Mouse (Mus musculus) megakaryocyte, adult 5-6 weeks (primary cell): ENCODE results near the gene Grin2b. TPM values are rescaled to one million over a fixed set of nuclear protein-coding genes. Genes with fewer than 3 reads are reported as not detected.
"Not testable (repeated sequence)": the region's sequence is repeated elsewhere in the genome, so short reads cannot be mapped to it uniquely, and the experiment has no call there.

ENCODE experiments used
- ATAC-seq: 2 replicates; pipeline ENCODE4 v1.8.0; 2016; ENCODE audit warnings: mild to moderate bottlenecking, inconsistent platforms; ENCODE audit not compliant: poor library complexity, severe bottlenecking
- total RNA-seq, 2 experiments: library from RNA; stranded (forward) in 1 of 2; stranded (reverse) in 1 of 2; fragments of 153-499, 151-499 nt in 1 of 2; fragments of 221-1000, 200-1000 nt in 1 of 2; gene quantifications; 2 replicates each; pipeline versions ENCODE4 v1.2.3 to v1.2.4; 2015 to 2017

Gene Grin2b
- total RNA-seq, 2 experiments from 2014 or later, result not detected

DNA sequence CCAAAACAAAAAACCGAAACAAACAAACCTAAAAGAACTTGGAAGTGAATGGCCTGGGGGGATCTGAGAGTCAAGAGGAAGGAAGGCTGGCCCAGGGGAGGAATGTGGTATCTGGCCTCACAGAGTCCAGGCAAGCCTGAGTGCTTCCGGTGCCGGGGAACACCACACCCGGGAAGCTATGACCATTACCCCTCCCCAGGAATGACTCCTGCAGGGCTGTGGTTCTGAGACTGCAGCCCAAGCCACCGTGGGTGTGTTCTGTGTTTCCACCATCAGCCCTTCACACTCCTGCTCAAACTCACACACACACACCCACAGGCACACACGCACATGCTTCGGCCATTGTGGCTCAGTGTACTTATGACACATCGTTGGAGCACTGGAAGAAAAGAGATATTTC is 459.6 kb downstream of the Grin2b start:
- ATAC-seq, result no peak

DNA sequence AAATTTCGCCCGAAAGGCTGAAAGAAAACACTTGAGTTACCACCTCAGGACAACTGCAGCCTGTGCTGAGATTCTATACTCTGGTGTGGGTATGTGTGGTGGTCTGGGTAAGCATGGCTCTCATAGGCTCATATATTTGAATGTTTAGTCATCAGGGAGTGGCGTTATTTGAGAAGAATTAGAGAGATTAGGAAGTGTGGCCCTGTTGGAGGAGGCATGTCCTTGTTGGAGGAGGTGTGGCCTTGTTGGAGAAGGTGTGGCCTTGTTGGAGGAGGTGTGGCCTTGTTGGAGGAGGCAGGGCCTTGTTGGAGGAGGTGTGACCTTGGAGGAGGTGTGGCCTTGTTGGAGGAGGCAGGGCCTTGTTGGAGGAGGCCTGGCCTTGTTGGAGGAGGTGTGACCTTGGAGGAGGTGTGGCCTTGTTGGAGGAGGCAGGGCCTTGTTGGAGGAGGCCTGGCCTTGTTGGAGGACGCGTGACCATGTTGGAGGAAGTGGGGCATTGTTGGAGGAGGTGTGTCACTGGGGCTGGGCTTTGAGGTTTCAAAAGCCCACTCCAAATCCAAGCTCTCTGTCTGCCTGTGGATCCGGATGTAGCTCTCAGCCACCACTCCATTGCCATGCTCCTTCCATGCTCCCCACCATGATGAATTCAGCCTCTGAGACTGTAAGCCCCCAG is 466.3 kb downstream of the Grin2b start:
- ATAC-seq, result not testable (repeated sequence)

DNA sequence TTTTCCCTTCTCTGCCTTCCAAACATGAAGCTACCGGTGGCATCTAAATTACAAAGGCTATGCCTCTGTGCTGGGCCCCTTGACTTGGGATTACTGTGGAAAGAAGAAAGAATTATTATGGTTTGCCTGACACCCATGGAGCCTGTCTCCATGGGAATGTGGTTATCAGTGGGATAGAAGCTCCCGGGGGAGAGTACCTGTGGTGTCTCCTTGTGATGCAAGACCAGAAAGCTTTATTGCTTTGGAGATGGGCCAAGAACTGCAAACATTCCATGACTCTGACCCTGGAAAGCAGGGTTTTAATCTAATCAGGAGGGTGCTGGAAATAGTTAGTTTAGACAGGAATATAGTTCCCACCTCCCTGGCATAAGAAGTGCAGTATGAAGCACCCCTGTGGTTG is 469.7 kb downstream of the Grin2b start:
- ATAC-seq, result no peak

DNA sequence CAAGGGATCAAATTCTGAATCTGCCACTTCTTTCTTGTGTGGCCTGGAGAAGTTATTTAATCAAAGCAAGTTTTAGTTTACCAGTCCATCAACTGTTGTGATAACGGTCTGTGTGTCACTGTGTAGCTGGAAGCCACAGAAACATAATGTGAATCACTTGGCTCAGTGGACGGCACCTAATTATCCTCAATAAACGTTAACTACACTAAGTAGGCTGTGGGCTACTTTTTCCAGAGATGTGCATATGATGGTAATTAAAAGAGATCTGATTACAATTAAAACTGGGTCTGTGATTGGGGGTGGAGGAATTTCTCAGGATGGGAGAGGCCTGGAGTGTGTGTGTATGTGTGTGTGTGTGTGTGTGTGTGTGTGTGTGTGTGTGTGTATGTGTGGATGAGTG is 471.9 kb downstream of the Grin2b start:
- ATAC-seq, result no peak

DNA sequence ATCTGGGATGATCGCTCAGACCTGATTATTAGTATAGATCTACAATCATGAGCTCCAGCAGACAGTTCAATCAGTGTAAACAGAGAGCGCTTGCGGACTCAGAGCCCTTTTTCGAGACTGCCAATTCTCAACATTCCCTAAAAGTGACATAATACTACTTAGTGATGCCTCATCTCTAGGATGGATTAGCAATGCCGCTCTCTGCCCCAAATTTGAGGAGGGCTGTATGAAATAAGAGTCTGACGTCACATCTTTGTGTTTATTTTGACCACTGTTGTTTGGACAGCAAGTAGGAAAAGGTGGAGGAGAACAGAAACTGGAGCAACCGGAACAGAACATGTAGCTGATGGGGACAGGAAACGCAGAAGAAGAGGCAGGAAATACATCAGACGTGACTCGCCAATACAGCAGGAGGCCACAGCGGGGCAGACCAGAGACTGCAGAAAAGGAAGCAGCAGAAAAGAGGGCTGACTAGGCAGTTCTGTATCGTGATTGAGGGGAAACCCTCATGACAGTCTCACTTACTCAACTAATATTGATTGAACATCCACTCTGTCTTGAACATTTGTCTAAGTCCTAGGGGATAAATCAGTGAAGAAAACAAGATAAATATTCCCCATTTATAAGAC is 472.5 kb downstream of the Grin2b start:
- no peak for ATAC-seq

DNA sequence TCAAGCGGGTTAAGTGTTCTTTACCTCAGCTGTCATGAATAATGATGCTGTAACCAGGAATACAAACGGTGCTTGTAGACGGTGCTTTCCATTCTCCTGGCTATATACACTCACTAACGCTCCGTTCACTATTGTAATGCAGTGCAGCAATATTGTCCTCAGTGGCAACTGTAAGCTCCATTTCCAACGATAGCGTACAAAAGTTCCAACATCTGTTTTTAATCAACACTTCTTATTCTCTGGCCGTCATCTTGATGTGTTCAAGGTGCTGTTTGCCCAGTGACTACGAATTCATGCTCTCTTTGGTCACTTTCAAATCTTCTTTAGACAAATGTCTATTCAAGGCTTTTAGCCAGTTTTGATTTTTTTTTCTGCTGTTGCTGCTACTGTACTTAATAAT is 480.8 kb downstream of the Grin2b start:
- no peak for ATAC-seq

DNA sequence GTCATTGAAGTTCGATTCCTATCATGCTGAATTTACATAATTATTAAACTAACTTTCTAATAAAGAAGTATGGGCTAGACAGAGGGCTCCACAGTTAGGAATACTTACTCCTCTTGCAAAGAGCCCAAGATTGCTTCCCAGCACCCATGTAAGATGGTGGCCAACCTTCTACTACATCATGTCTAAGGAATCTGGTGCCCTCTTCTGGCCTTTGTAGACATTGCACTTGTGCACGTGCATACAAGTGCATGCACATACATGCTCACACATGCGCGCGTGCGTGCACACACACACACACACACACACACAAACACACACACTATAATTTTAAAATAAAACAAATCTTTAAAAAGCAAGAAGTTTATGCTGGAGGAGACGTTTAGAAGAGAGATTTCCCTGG is 481.8 kb downstream of the Grin2b start:
- ATAC-seq, result no peak

DNA sequence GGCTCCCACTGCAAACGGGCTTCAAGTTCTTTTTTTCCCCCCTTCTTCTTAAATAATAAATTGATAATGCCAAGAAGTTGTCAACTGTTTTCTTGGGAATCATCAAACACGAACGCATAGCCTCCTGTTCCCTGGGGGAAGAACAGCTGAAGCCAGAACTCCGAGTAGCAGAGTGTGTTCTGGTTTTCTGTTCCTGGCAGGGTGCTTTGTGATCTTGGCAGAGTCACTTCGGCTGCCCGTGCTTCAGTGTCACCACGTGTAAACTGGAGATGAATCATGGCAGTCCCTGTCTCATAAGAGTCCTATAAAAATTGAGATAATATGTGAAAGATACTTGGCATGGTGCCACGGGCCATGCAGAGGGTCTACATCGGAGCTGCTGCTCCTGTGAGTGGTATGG is 485.4 kb downstream of the Grin2b start:
- ATAC-seq, result no peak

DNA sequence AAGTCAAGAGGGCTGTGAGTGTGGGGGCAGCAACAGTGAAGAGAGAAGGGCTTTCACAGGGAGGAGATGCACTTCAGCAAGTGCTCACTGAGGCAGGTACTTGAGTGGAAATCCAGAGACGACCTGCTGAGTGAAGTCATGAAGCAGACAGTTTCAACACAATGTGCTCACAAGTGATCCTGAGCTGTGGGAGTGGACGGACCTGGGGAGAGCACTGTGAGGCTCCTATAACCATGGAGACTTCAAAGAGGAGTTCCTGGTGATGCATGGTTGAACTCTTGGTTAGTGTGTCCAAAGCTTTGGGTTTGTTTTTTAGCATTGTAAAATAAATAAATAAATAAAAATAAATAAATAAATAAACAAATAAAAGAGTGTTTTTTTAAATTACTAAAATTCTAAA is 489.1 kb downstream of the Grin2b start:
- ATAC-seq, result no peak

DNA sequence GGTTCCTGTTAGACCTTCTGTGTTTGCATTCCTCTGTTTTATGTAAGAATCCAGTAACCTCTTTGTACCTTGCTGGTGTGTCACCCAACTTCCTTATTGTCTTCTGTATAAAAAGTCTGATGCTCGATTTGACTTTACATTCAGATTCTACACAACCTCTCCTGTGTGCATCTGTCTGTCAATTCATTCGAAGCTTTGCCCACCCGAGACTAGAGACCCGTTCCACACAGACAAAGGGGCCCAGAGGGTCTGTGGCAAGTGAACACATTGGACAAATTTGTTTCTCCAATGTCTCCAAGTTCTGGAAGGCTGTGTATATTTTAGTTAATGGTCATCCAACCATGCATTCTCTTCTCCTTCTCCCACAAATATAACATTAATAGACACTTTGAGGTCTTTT is 491.9 kb downstream of the Grin2b start:
- ATAC-seq, result not testable (repeated sequence)

DNA sequence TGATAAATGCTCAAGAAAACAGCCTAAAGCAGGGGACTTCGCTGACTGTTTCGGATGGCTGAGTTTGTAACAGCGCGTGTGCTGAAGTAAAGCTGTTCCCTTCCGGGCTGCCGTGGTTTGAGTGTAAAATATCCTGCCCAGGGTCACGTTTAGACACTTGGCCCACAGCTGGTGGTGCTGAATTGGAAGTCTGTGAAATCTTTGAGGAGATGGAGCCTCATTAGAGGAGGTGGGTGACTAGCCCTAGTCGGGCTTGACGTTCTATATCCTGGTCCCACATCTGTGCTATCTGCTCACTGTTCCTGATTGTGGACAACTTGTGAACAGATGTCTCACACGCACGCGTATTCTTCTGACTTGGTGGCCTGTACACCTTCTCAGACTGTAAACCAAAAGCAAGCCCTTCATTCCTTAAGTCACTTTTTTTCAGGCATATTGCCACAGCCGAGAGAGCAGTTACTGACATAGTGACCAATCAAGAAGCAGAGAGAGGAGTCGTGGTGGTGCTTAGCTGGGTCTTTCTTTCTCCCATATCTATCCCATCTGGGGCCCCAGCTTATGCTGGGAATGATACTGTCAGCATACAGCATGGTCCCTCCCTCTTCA is 493.1 kb downstream of the Grin2b start:
- no peak for ATAC-seq

DNA sequence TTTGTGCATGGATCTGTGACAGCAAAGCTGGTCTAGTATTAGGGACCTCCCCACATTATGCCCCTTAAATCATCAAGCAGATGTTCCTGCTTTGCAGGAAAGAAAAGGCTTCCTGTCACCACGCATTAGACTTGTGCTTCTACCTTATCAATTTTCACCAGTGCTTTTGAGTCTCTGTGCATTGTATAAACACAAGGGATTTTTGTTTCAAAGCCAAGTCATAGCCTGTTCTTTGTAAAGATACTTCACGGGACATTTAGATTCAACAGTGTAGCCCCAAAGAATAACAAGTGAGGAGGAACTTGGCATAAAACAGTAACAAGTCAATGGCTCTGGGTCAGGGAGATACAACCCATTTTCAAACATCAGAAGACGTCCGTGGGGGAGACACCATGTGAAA is 498.9 kb downstream of the Grin2b start:
- ATAC-seq, result no peak

DNA sequence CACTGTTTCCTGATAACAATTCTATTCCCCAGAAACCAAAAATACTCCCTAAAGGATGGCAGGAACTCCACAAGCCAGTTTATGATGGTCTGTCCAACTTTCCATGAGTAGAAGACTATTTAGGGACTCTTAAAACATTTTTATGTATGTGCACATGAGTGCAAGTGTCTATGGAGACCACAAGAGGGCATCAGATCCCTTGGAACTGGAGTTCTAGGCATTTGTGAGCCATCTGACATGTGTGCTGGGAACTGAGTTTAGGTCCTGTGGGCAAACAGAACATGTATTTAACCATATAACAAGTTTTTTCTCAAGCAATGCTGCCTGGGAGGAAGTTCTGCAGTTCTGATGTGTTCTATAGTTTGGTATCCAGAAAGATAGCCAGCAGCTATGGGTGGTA is 501.3 kb downstream of the Grin2b start:
- no peak for ATAC-seq

Other genes with a start within 250 kb of the Grin2b start
- not detected in 2 replicates for gene Gm8994, start 154.0 kb upstream of the Grin2b start, total RNA-seq (2015)
- gene Gm8994, start 154.0 kb upstream of the Grin2b start, total RNA-seq (2017), result not detected in 2 replicates
- not detected in 2 replicates for gene E330021D16Rik, start 242.1 kb upstream of the Grin2b start, total RNA-seq (2015)
- gene E330021D16Rik, start 242.1 kb upstream of the Grin2b start, total RNA-seq (2017), result not detected in 2 replicates